Mouse (Mus musculus) neural tube, embryonic 11.5 days (tissue): ENCODE measurements around the gene Nsd1. TPM values are rescaled to one million over a fixed set of nuclear protein-coding genes. Genes with fewer than 3 reads are reported as not detected.

Source experiments
- ATAC-seq: fragments of 200-750 bp; cut with Nextera tagmentation; 2 replicates; pipeline ENCODE4 v1.8.0; 2017; ENCODE audit warnings: moderate number of reproducible peaks, mild to moderate bottlenecking, moderate TSS enrichment, moderate library complexity; ENCODE audit not compliant: insufficient read depth, low FRiP score, low TSS enrichment
- DNase-seq: peaks from one replicate; pipeline ENCODE4 v3.0.0-alpha.2; 2015; ENCODE audit warnings: low spot score
- H3K27ac ChIP-seq: fragments of 300-500 bp; sonication (generic); 2 replicates; pipeline ENCODE4 v1.5.1; 2014; ENCODE audit warnings: low read depth, mild to moderate bottlenecking, low read length
- H3K27me3 ChIP-seq: fragments of 300-500 bp; sonication (generic); 2 replicates; pipeline ENCODE4 v1.6.1; 2014; ENCODE audit warnings: mild to moderate bottlenecking, low read length, mixed read lengths; ENCODE audit not compliant: control insufficient read depth, insufficient read depth
- H3K36me3 ChIP-seq: fragments of 300-500 bp; sonication (generic); 2 replicates; pipeline ENCODE4 v1.6.1; 2014; ENCODE audit warnings: mild to moderate bottlenecking, low read length, moderate library complexity, mixed read lengths; ENCODE audit not compliant: control insufficient read depth, insufficient read depth
- H3K4me1 ChIP-seq: fragments of 300-500 bp; sonication (generic); 2 replicates; pipeline ENCODE4 v1.6.1; 2014; ENCODE audit warnings: low read length, mixed read lengths; ENCODE audit not compliant: control insufficient read depth, insufficient read depth
- H3K4me2 ChIP-seq: fragments of 300-500 bp; sonication (generic); 2 replicates; pipeline ENCODE4 v1.6.1; 2014; ENCODE audit warnings: low read depth, mild to moderate bottlenecking, moderate library complexity
- H3K4me3 ChIP-seq: fragments of 300-500 bp; sonication (generic); 2 replicates; pipeline ENCODE4 v1.5.1; 2014; ENCODE audit warnings: low read depth, low read length
- H3K9ac ChIP-seq: fragments of 300-500 bp; sonication (generic); 2 replicates; pipeline ENCODE4 v1.6.1; 2014; ENCODE audit warnings: mild to moderate bottlenecking, low read length
- H3K9me3 ChIP-seq: fragments of 300-500 bp; sonication (generic); 2 replicates; pipeline ENCODE4 v1.6.1; 2016; ENCODE audit warnings: low read length; ENCODE audit not compliant: control insufficient read depth
- WGBS: fragments of 180-500 bp; shearing (Covaris S2); extraction: QIAGEN DNeasy Blood & Tissue Kit; methylation state at CpG from one replicate; pipeline ENCODE4 v1.1.7; 2014; 5-methylcytosine and 5-hydroxymethylcytosine counted together
- polyA plus RNA-seq: library from polyadenylated mRNA; unstranded; fragments of >200 nt; fragmentation: Nextera tagmentation; extraction: Ambion mirVana; gene quantifications from 2 replicates; pipeline ENCODE4 v1.2.1, GENCODE M21; 2014

Nsd1 gene
- polyA plus RNA-seq, 1 experiment from 2014 or later = 68.2 TPM

DNA sequence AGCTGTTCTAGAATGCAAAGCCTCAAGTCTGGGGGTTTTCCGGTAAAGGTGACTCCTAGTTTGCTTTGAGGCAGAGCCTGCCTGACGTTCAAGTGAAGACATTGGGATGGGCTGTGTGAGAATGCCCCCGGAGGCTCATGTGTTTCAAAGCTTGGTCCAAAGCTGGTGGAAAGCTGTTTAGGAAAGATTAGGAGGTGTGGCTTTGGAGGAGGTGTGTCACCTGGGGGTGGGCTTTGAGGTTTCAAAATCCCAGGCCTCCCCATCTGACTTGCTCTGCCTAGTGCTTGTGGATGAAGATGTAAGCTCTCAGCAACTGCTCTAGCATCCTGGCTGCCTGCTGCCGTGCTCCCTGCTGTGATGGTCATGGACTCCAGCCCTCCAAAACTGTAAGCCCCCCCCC, 126.1 kb downstream of the Nsd1 start:
- ATAC-seq (no peak), DNase-seq (no peak)
- Histone ChIP-seq H3K9me3 (no peaks in the 10 kb centered on the region), H3K9ac (no peak overlapping the region), H3K4me3 (no peak overlapping the region), H3K27me3 (no peaks in the 10 kb centered on the region), H3K4me1 (no peaks in the 10 kb centered on the region), H3K36me3 (no peaks in the 10 kb centered on the region), H3K27ac (no peak overlapping the region), H3K4me2 (no peak overlapping the region)
- WGBS = 85% methylated on average over 4 of the region's 4 CpGs

DNA sequence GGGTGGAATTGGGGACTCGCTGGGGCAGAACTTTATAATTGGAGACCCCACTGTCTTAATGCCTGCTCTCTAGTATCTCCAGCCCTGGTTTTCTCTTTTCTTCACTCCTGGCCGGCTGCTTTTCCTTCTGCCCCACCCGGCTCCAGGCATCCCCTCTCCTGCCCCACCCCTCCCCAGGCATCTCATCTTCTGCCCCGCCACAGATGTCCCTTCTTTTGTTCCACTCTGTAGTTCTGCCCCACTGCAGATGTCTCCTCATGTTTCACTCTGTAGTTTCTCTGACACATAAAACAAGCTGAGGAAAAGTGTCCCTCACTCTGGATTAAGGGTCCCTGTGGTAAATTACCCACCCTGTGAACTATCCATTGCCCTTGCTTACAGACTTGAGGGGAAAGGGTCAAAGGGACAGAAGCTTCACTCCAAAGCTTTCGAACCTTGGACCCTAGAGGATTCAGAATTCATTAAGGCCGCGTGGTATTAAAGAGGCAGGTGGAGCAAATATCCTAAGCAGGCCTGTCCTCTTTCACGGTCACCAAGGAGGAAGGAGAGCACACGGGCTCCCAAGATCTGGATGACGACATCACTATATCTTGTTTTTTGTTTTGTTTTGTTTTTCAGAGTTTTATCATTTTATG, 127.9 kb downstream of the Nsd1 start:
- H3K4me2 ChIP-seq = no peak overlapping the region
- H3K9ac ChIP-seq = no peak overlapping the region
- H3K9me3 ChIP-seq = no peaks in the 10 kb centered on the region
- DNase-seq (no peak), ATAC-seq (no peak)
- H3K27me3 ChIP-seq = no peaks in the 10 kb centered on the region
- H3K36me3 ChIP-seq = no peaks in the 10 kb centered on the region
- 59% methylated on average over 10 of the region's 10 CpGs for WGBS
- no peak overlapping the region for H3K27ac ChIP-seq
- H3K4me3 ChIP-seq = no peak overlapping the region
- H3K4me1 ChIP-seq = no peaks in the 10 kb centered on the region

DNA sequence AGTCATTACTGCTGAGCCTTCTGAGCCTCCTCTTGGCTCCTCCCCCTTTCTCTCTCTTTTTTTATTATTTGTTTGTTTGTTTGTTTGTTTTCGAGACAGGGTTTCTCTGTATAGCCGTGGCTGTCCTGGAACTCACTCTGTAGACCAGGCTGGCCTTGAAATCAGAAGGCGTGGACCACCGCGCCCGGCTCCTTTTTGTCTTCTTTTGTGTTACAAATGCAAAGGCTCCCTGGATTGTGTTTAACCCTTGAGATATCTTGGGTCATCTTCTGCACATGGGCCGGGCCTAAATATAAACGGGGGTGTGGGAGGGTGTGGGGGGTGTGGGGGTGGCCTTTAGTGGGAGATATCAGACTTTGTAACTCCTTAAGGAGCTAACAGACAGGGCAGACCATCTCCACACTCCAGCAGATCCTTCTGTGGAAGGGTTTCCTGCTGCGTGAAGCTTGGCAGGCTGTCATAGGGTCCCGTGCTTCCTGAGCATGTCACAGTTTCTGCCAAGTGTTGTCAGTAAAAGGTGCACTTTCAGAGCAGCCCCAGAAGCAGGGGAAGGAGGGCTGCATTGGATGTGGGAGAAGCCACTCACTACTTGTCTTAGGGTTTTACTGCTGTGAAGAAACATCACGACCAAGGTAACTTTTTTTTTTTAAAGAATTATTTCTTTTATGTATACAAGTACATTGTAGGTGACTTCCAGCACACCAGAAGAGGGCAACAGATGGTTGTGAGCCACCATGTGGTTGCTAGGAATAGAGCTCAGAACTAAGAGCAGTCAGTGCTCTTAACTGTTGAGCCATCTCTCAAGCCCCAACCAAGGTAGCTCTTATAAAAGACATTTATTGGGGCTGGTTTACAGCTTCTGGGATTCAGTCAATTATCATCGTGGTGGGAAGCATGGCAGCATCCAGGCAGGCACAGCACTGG, 128.8 kb downstream of the Nsd1 start:
- no peaks in the 10 kb centered on the region for H3K4me1 ChIP-seq
- 61% methylated on average over 12 of the region's 12 CpGs for WGBS
- DNase-seq = no peak
- H3K4me3 ChIP-seq = no peak overlapping the region
- ATAC-seq = no peak
- H3K9ac ChIP-seq = no peak overlapping the region
- H3K27ac ChIP-seq = no peak overlapping the region
- H3K27me3 ChIP-seq = no peaks in the 10 kb centered on the region
- no peaks in the 10 kb centered on the region for H3K9me3 ChIP-seq
- H3K4me2 ChIP-seq = no peak overlapping the region
- no peaks in the 10 kb centered on the region for H3K36me3 ChIP-seq

DNA sequence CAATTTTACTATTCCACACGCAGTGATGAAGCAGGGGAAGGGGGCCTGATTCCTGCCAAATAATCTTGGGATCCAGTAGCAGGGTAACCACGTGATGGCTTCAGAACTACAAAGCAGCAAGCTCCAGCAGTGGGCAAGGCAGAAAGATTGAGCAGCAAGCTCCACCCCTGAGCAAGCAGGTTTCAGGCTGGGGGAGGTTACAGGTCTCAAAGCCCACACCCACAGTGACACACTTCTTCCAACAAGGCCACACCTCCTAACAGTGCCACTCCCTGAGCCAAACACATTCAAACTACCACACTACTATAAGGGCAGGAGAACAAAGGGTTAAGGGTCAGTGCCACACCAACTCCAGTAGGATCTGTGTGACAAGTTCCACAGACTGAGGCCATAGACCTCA, 129.7 kb downstream of the Nsd1 start:
- DNase-seq = no peak
- ATAC-seq = no peak
- H3K9ac ChIP-seq = no peak overlapping the region
- no peaks in the 10 kb centered on the region for H3K4me1 ChIP-seq
- no peak overlapping the region for H3K4me3 ChIP-seq
- H3K4me2 ChIP-seq = no peak overlapping the region
- H3K9me3 ChIP-seq = no peaks in the 10 kb centered on the region
- no peak overlapping the region for H3K27ac ChIP-seq
- H3K27me3 ChIP-seq = no peaks in the 10 kb centered on the region
- peaks cover 2% of the 10 kb centered on the region for H3K36me3 ChIP-seq
- 31% methylated on average over 2 of the region's 2 CpGs for WGBS

DNA sequence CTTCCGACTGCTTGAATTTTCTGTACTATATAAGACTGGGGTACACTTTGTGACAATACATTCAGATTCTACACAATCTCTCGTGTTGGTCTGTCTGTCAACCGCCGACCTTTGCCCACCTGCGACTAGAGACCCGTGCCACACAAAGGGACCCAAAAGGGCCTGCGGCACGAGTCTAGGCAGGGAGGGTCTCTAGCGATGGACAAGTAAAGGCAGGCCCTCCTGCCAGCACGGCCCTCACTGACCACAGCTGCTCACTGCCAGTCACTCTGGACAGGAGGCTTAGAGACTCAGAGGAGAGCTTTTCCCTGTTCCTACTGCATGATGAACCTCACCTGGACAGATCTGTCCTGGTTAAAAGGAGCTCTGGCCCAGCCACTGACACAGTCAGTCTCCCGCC, 132.9 kb downstream of the Nsd1 start:
- Histone ChIP-seq H3K4me1 (no peaks in the 10 kb centered on the region), H3K9me3 (no peaks in the 10 kb centered on the region), H3K36me3 (peaks cover 17% of the 10 kb centered on the region), H3K4me2 (no peak overlapping the region), H3K9ac (no peak overlapping the region), H3K27me3 (no peaks in the 10 kb centered on the region), H3K27ac (no peak overlapping the region), H3K4me3 (no peak overlapping the region)
- ATAC-seq (no peak), DNase-seq (no peak)
- WGBS = 45% methylated on average over 11 of the region's 11 CpGs

DNA sequence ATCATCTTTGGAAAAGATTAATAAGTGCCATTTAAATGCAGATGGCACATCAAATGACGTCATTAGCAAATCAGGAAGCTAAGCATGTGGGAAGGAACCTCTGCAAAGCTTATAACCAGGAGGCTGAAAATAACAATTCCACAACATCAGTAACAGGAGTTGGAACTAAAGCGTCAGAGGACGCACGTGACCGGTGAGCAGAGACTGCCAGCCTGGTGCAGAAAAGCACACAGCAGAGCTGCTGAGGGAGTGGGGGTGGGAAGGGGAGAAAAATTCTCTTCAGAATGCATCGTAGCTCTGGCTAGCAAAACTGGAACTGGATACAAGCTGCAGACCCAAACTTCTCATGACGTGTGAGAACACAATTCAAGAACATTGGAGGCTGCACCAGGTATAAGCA, 134.7 kb downstream of the Nsd1 start:
- no peak for DNase-seq
- no peak overlapping the region for H3K27ac ChIP-seq
- H3K27me3 ChIP-seq = no peaks in the 10 kb centered on the region
- 93% methylated on average over 7 of the region's 7 CpGs for WGBS
- no peak overlapping the region for H3K4me2 ChIP-seq
- no peak overlapping the region for H3K9ac ChIP-seq
- H3K9me3 ChIP-seq = no peaks in the 10 kb centered on the region
- H3K36me3 ChIP-seq = peaks cover 19% of the 10 kb centered on the region
- no peaks in the 10 kb centered on the region for H3K4me1 ChIP-seq
- no peak overlapping the region for H3K4me3 ChIP-seq
- ATAC-seq = no peak

DNA sequence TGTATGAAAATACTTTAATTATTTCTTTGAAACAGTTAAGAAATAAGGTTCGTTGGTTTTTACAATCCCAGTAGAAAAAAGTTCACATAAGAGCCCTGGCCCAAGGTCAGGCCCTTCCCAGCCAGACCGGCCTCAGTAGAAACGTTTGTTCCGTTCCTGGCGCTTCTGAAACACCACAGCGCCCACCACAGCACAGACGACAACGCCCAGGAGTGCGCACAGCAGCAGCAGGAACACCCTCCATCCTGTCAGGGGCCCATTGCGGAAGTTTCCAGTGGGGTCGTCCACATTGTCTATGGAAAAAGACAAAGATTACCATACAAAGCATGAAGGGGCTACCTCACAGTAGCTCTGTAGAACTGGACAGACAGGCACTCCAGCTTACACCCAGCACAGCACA, 137.2 kb downstream of the Nsd1 start:
- ATAC-seq = no peak
- no peaks in the 10 kb centered on the region for H3K9me3 ChIP-seq

DNA sequence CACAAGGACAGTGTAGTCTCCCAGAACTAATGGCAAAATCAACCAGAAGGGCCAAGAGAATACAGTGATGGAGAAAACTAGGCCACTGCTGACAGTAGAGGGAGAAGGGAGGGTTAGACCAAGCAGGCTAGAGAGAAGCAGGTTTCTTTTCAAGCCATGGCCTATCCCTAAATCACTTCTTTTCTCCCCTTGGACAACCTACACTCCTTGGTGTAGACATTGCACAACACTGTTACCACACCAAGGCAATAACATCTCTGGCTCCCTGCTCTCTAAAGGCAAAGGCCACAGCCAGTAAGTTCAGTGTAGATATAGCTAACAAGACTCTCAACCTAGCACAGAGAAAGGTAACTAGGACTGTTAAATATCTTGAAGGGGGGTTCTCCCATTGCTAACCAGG, 151.6 kb downstream of the Nsd1 start:
- H3K4me3 ChIP-seq = peak overlapping the region; percentile 85
- H3K9ac ChIP-seq = no peak overlapping the region
- H3K27me3 ChIP-seq = no peaks in the 10 kb centered on the region
- DNase-seq = no peak
- H3K4me2 ChIP-seq = peak overlapping the region; percentile 59
- H3K9me3 ChIP-seq = no peaks in the 10 kb centered on the region
- no peak overlapping the region for H3K27ac ChIP-seq
- H3K4me1 ChIP-seq = peaks cover 12% of the 10 kb centered on the region
- ATAC-seq = no peak
- H3K36me3 ChIP-seq = peaks cover 5% of the 10 kb centered on the region; the same call in 1 of the 2 replicates

More for the DNA sequence above, 137.2 kb downstream of the Nsd1 start:
- H3K4me1 ChIP-seq = no peaks in the 10 kb centered on the region
- no peak overlapping the region for H3K27ac ChIP-seq
- no peak overlapping the region for H3K4me2 ChIP-seq
- 94% methylated on average over 11 of the region's 11 CpGs for WGBS
- H3K27me3 ChIP-seq = no peaks in the 10 kb centered on the region
- no peak overlapping the region for H3K9ac ChIP-seq
- H3K4me3 ChIP-seq = no peak overlapping the region
- peaks cover 30% of the 10 kb centered on the region for H3K36me3 ChIP-seq
- DNase-seq = no peak
